Mouse (Mus musculus) ovary, postnatal 14 days (tissue): Measurements from ENCODE around the gene Gm5737.
A peak's percentile ranks its signal among the peaks of the same experiment; 100 is the strongest.

Source experiments
- DNase-seq: peaks from one replicate; pipeline ENCODE4 v3.0.0; 2022; ENCODE audit warnings: low spot score

Gene Gm5737

GRCm38 (mm10) chr7:120843037-120843621 is 31.0 kb downstream of the Gm5737 start:
- DNase-seq: peak; percentile 73

DNA sequence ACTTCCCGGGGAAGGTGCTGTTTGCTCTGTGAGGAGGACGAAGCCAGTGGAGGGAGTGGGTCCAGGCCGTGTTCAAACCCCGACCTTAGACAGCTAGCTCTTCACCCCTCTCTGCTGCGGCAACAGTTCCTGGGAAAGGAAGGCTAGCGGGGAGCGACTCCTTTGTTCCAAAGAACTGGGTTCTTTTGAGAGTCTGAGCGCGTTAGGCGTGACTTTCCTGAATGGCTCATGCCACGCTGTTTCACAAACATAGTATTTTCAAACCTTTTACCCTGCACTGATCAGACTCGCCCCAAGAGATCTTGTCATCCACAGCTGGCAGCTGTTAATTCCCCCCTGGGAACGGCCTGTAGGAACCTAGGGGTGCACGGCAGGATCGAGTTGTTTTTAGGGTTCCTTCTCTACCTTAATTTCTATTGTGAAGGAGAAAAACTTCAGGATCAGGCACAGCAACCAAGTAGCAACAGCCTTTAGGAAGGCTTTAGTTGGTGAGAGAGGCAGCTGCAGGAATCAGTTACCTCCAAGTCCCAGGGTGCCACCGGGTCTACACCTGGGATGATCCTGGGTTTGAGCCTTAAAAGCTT is 31.8 kb downstream of the Gm5737 start:
- DNase-seq: no peak

DNA sequence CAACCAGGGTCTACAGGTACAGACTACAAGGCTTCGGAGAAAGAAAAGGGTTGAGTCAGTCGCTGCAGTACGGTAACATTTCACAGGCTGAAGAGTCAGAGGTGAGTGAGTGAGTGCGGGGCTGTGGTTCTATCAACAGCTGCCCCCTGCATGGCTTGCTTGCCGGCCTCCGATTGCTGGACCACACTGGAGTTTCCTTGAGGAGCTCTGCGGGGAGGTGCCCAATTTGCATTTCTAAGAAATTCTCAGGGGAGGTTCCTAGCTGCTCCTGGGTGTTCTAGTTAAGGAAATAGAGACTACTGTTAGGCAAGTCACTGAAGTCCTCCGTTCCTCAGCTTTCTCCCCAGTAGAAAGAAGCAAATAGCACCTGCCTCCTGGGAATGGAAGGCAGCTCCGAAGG is 32.5 kb downstream of the Gm5737 start:
- no peak for DNase-seq

- no peak for DNase-seq
Measured at GRCm38 (mm10) chr7:120848831-120849512, 36.8 kb downstream of the Gm5737 start.

GRCm38 (mm10) chr7:120850165-120850564 is 38.0 kb downstream of the Gm5737 start:
- no peak for DNase-seq

GRCm38 (mm10) chr7:120859854-120860253 is 47.7 kb downstream of the Gm5737 start:
- DNase-seq: no peak

GRCm38 (mm10) chr7:120860799-120861487 is 48.8 kb downstream of the Gm5737 start:
- no peak for DNase-seq

DNA sequence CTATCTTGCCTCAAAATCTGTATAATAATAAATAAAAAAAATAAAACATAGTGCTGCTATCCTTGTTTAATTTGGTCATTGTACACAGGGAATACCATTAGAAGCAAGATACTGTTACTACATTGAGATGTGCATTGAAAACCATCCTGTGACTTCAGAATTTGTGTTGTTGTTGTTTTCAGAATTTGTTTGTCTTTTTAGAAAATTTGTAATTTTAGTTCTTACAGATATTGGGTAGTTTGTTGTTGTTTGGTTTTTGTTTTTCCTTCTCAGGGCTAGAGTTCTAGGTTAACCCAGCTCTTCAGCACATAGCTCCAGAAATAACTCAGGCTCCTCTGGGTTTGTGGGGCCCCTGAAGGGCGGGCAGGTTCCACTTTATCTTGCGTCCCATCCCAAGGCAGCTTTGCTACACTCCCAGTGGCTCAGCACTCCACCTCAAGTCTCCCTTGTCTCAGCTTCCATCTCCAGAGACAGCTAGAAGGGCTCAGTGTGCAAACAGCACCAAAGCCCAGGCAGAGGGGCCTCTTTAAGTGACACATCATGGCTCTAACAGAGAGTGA is 49.4 kb downstream of the Gm5737 start:
- DNase-seq: no peak

GRCm38 (mm10) chr7:120862196-120862595 is 50.0 kb downstream of the Gm5737 start:
- DNase-seq: no peak

DNA sequence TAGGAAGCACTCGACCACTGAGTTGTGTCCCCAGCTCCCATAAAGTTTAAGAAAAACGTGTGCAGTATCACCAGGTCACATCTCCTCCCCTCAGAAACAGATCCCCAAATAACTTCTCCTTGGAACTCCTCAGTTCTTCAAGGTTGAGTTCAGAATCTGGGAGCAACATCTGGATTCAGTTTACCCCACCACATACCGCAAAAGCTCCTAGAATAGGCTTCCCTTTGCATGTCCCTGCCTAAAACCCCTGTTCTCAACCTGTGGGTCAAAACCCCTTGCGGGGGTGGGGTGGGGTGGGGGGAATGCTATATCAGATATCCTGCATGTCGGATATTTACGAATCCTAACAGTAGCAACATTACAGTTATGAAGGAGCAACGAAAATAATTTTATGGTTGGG is 50.5 kb downstream of the Gm5737 start:
- DNase-seq: no peak

DNA sequence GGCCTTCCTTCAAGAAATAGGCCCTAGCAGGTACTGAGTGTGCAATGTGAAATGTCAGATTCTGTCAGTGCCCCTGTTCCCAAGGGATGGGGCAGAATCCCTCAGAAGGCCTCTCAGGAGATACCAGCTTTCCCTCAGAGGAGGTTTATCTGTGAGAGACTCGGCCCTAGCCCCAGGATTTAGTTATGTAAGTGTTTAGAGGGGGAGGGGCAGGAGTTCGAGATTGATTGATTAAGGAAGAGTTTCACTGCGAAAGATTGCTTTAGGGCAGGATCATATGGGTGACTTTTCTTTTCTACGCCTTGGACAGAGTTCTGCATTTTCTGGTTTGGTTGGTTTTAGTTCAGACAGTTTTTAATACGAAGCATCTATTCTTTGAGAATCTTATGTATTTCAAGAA is 51.3 kb downstream of the Gm5737 start:
- no peak for DNase-seq

GRCm38 (mm10) chr7:120865100-120865499 is 52.9 kb downstream of the Gm5737 start:
- no peak for DNase-seq

- no peak for DNase-seq
Measured at GRCm38 (mm10) chr7:120865832-120866231, 53.7 kb downstream of the Gm5737 start.

DNA sequence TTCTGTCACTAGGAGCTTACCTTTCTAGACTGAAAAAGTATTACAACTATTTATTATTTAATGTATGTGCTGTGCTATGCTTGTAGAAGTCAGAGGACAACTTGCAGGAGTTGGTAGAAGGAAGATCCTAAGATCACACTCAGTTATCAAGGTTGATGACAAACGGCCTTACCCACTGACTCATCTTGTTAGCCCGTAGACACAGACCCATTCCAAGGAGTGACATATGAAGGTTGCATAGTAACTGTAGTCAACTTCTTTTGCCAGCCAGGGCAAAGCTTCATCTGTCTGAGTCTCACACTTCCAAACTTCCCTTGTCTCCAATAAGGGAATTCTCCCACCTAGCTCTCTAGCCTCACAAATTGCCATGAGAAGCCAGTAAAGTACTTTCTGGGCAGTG is 54.5 kb downstream of the Gm5737 start:
- DNase-seq: no peak

GRCm38 (mm10) chr7:120867720-120868119 is 55.6 kb downstream of the Gm5737 start:
- no peak for DNase-seq

DNA sequence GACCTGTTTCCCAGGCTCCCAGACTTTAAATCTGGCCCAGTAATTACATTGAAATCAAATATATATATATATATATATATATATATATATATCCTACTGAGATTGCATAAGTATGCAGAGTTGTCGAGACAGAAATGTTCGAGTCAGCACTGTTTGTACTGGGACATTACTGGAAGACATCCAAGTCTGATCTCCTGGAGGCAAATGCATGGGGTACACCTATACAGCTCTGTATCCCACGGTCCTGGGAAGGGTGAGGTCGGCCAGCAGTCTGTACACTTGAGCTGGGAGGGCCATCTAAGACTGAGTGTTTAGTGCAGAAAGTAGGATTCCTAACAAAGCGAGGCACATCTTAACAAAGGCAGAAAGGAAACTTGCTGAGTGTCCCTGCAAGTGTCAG is 57.7 kb downstream of the Gm5737 start:
- DNase-seq: no peak

DNA sequence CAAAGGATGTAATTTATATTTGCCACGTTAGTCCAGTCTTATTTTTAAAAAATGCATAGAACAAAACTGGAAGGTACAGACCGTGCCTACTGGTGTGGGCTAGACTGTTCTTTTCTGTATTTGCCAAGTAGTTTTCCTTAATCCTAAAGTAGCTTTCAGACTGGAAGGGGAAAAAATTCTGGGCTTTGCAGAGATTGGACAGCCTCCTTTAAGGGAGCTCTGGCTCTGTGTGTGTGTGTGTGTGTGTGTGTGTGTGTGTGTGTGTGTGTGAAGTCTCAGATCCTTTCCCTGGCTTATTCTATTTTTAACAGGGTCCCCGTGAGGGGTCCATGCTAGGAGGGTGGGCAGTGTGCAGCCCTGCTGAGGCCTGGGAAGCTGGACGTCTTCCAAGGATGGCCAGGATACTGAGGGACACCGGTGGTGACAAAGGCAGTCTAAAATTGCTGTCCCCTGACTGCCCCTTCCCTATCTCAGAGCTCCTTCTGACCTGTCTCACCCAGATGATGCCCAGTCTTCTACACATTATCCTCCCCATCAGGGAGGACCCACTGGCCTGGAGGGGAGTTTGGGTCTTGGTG is 58.4 kb downstream of the Gm5737 start:
- no peak for DNase-seq

- DNase-seq: no peak
Measured at GRCm38 (mm10) chr7:120873083-120873482, 60.9 kb downstream of the Gm5737 start.

DNA sequence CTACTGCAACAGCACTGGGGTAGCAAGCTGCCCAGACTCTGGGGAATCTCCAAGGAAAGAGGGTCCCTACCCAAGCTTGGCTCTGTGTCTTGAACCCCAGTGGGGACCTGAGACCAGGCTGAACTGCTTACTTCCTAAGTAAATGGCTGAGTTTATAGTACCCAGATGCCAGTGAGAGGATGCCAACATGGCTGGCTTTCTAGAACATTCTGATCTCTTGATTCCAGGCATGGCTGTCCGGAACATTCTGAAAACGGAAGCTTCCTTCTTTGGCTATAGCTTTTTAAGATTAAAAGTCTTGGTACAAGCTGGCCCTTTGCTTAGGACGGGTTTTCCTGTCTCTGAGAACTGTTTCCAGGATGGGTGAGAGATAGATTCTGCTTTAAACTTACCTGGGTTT is 61.9 kb downstream of the Gm5737 start:
- no peak for DNase-seq

GRCm38 (mm10) chr7:120874764-120875539 is 62.8 kb downstream of the Gm5737 start:
- no peak for DNase-seq

DNA sequence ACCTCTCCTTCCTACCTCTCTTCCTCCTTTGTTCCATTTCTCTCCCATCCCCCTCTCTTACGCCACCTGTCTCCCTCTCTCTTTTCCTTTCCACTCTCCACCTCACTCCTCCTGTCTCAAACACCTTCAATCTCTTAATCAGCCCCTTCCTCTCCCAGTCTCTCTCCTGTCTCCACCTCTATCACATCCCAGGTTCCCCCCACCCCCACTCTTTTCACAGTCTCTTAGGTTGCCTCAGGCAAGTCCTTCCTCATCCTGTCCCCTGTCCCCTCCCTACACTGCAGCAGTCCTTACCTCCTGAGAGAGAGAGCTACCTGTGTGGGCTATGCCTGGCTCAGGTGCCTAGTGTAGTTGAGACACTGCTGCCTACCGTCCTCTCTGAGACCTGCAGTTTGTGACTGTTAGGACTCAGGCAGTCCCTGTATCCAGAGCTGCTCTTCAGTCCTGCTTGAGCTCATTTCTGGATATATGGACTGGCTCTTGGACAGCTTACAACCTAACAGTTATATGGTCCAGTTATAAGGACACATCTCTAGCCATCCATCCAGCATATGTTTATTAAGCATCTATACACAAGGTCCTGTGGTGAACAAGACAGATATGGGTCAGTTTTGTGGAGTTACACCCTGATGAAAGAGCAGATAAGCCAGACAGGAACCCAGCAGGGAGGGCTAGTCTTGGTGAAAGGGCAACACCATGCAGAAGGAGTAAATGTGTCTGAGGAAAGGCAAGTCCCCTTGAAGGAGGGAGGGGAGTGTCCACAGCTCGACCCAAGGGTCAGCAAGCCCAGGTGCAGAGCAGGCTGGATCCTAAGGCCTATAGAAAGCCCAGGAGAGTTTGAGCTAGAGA is 63.6 kb downstream of the Gm5737 start:
- DNase-seq: no peak
